Mouse (Mus musculus) ES-Bruce4 (cell line): ENCODE measurements at regions not wholly inside any gene's neighbourhood (a gene's known extent, or its start where the extent isn't known, plus 50 kb on each side); places are given as distances from the start of the nearest gene placed in this dataset.

ENCODE experiments used
- H3K27ac ChIP-seq: 2 replicates; pipeline ENCODE4 v1.5.1; 2012; ENCODE audit warnings: low read length, inconsistent platforms; ENCODE audit not compliant: insufficient read depth
- H3K27me3 ChIP-seq: 2 replicates; pipeline ENCODE4 v1.6.1; 2012; ENCODE audit warnings: mild to moderate bottlenecking, low read length, inconsistent platforms; ENCODE audit not compliant: control insufficient read depth, poor library complexity, insufficient read depth, severe bottlenecking
- H3K36me3 ChIP-seq: 2 replicates; pipeline ENCODE4 v1.6.1; 2012; ENCODE audit warnings: inconsistent platforms, mild to moderate bottlenecking, low read length, moderate library complexity; ENCODE audit not compliant: control insufficient read depth, poor library complexity, insufficient read depth, severe bottlenecking
- H3K4me1 ChIP-seq: one replicate; pipeline ENCODE4 v1.8.1; 2011; ENCODE audit warnings: low read length; ENCODE audit not compliant: control insufficient read depth, insufficient read depth
- H3K4me3 ChIP-seq: 2 replicates; pipeline ENCODE4 v1.5.1; 2011; ENCODE audit warnings: low read depth, mild to moderate bottlenecking, low read length
- H3K9ac ChIP-seq: 2 replicates; pipeline ENCODE4 v1.6.1; 2012; ENCODE audit warnings: low read depth, mild to moderate bottlenecking, inconsistent platforms; ENCODE audit not compliant: poor library complexity, severe bottlenecking
- H3K9me3 ChIP-seq: replicated peaks from 2 replicates; pipeline ENCODE4 v1.6.1; 2012; ENCODE audit warnings: mild to moderate bottlenecking, low read length, inconsistent platforms; ENCODE audit not compliant: control insufficient read depth, poor library complexity, insufficient read depth, severe bottlenecking
- CTCF ChIP-seq: IDR thresholded peaks from one replicate; pipeline ENCODE4 v1.8.1; 2011; ENCODE audit warnings: low read depth, low read length
- EP300 ChIP-seq: IDR thresholded peaks from 2 replicates; pipeline ENCODE4 v1.6.1; 2011; ENCODE audit warnings: low read depth, low read length; ENCODE audit not compliant: insufficient read depth
- POLR2A ChIP-seq: IDR thresholded peaks from one replicate; pipeline ENCODE4 v1.8.1; 2011; ENCODE audit warnings: low read length; ENCODE audit not compliant: insufficient read depth

DNA sequence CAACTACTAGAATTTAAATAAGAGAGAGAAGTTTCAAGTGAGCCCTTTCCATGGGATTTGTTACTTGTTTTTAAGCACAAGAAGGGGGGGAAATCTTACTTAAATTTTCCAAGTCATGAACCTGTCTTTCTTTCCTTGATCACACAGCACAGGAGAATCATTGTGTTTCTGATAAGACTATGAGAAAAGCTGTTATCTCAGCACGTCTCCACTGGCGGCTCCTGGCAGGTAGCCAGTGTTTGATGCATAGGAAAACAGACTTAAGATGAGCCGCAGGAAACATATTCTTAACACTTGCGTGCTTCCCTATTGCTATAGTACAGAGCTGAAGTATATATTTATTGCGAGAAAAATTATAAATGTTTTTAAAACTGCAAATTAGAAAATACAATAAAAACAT is 920.3 kb downstream of the Efna5 start:
- H3K9ac ChIP-seq: no peak overlapping the region
- H3K36me3 ChIP-seq: no peaks in the 10 kb centered on the region
- no peaks in the 10 kb centered on the region for H3K4me1 ChIP-seq
- H3K27ac ChIP-seq: no peak overlapping the region
- TF ChIP-seq CTCF (no peak), POLR2A (no peak), EP300 (no peak)
- H3K9me3 ChIP-seq: no peaks in the 10 kb centered on the region
- no peak overlapping the region for H3K4me3 ChIP-seq
- H3K27me3 ChIP-seq: no peaks in the 10 kb centered on the region

DNA sequence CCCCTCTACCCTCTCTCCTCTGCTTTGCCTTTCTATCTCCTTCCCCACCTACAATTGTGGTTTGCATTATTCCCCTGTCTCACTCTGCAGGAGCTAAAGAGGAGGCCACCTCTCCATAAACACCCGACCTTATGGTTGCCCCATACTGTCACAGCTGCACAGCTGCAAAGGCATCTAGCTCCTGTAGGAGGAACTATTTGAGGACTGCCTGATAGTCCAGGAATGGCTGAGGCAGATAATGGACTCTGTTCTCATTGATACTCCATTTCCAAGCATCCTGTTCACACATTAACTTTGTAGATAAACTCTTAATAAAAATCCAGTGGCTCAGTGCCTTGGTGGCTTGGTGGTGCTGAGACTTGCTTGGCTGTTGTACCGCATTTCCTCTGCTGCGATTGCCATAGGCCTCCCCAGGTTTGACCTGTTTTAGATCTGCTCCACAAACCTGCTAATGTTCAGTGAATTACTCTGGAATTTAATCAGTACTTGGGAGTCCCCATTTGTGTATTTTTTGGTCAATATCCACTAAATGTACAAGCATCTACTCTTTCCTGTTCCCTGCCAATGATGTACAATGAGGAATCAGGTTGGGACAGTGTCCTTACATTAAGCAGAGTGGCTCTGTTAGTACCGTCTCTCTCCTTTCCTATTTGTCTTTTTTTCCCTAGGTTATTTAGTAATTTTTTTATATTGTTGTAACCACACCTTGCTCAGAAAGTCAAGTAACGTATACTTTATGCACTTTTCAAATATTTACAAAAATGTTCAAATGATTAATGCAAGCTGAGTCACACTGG is 920.9 kb downstream of the Efna5 start:
- Histone ChIP-seq H3K9ac (no peak overlapping the region), H3K4me3 (no peak overlapping the region), H3K27ac (no peak overlapping the region), H3K4me1 (no peaks in the 10 kb centered on the region), H3K9me3 (no peaks in the 10 kb centered on the region), H3K36me3 (no peaks in the 10 kb centered on the region), H3K27me3 (no peaks in the 10 kb centered on the region)
- TF ChIP-seq CTCF: no peak
- no peak for TF ChIP-seq EP300
- TF ChIP-seq POLR2A: no peak

DNA sequence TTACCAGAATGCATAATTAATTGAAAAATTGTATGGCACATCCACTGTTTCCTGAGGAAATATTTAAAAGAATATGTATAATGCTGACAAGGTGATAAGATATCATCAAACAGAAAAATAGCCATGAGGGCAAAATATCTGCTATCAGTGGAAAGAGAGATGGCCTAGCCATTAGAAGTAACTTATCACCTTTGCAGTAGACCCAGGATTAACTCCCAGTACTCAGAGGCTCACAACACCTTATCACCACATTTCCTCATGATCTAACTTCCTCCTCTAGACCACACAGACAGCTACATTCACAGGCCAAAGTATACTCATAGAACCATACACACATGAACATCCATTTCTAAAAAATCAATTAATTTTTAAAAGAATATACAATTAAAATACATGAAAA is 963.4 kb downstream of the Efna5 start:
- Histone ChIP-seq H3K4me1 (no peaks in the 10 kb centered on the region), H3K9ac (no peak overlapping the region), H3K9me3 (no peaks in the 10 kb centered on the region), H3K27me3 (no peaks in the 10 kb centered on the region), H3K36me3 (no peaks in the 10 kb centered on the region), H3K4me3 (no peak overlapping the region), H3K27ac (no peak overlapping the region)
- TF ChIP-seq CTCF (no peak), POLR2A (no peak), EP300 (no peak)

DNA sequence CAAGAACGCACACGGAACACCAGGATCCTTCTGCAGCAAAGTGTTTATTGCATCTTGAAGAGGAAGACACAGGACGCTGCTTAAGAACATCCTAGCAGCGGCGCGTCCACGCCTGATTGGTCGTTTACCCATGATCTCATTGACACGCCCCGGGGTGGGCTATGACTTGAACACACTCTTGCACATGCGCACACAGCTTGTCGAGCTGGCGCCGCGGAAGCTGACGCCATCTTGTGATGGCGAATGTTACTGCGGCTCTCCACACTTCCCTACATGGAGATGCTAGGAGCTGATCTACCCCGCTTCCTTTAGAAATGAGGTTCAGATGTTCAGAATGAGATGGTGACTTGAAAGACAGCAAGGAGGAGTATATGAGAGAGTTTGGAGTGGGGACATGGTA is 978.2 kb downstream of the Efna5 start:
- Histone ChIP-seq H3K9ac (no peak overlapping the region), H3K9me3 (no peaks in the 10 kb centered on the region), H3K4me1 (no peaks in the 10 kb centered on the region), H3K27me3 (no peaks in the 10 kb centered on the region), H3K27ac (no peak overlapping the region), H3K4me3 (no peak overlapping the region), H3K36me3 (no peaks in the 10 kb centered on the region)
- TF ChIP-seq EP300: no peak
- TF ChIP-seq POLR2A: no peak
- peak; percentile 57 for TF ChIP-seq CTCF

DNA sequence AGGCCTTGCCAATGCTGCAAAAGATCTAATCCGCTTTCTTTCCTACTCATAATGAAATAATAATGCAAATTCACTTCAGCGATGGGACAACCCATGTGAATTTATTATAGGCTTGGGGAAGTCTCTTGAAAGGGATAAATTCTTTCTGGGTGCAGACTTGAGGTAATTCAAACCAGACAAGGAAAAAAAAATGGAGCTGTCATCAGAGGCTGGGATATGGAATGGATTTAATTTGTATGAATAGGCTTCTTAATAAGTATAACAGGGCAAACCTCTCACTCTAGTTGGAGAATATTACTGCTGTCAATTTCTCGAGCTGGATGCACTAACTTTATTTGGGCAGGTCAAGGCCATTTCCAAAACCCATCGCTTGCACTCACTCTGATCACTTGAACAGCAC is 990.5 kb downstream of the Efna5 start:
- Histone ChIP-seq H3K36me3 (no peaks in the 10 kb centered on the region), H3K4me1 (no peaks in the 10 kb centered on the region), H3K9me3 (no peaks in the 10 kb centered on the region), H3K4me3 (no peak overlapping the region), H3K9ac (no peak overlapping the region), H3K27me3 (no peaks in the 10 kb centered on the region), H3K27ac (no peak overlapping the region)
- TF ChIP-seq EP300: no peak

DNA sequence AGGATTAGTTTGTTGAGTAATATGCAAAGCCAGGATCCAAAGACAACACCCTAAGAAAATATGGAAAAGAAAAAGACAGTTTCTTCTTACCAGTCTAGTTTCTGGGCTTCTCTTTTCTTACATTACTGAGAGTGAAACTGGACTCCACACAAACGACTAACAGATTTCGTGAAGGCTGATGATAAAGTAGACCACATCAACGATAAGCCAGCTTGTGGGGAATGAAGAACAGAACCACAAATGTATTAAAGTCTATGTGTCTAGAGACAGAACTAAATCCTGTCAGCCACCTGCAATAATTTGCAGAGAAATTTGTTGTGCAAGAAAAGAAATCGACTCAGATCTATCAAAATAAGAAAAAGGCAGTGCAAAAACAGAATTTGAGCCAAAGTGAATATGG is 1015.0 kb downstream of the Efna5 start:
- H3K4me1 ChIP-seq: no peaks in the 10 kb centered on the region
- H3K9ac ChIP-seq: no peak overlapping the region
- no peaks in the 10 kb centered on the region for H3K9me3 ChIP-seq
- H3K27me3 ChIP-seq: no peaks in the 10 kb centered on the region
- TF ChIP-seq EP300: no peak
- no peak for TF ChIP-seq POLR2A
- TF ChIP-seq CTCF: no peak
- H3K27ac ChIP-seq: no peak overlapping the region
- no peak overlapping the region for H3K4me3 ChIP-seq
- no peaks in the 10 kb centered on the region for H3K36me3 ChIP-seq
